24 mouse cellular contexts compared by ENCODE assay signal in genomic region chr2:84457221-84457620, GRCm38 (mm10). TPM values are rescaled to one million over a fixed set of nuclear protein-coding genes. Genes with fewer than 3 reads are reported as not detected.
A peak's percentile ranks its signal among the peaks of the same experiment; 100 is the strongest.
DNase-seq lines count a peak whose midpoint lies in the region; ATAC-seq and TF ChIP-seq lines count a peak whose summit lies in the region.
"Had no signal": no experiment of that assay in that cellular context is flagged by ENCODE, and none has a peak within 500 bp of the region (broad histone marks: within the 10 kb centered on the region; RNA-seq: fewer than 3 reads in every experiment).

No protein-coding gene starts in this region.

- ATAC-seq in heart, embryonic 13.5 days (ENCODE audit: extremely low read depth, insufficient number of reproducible peaks, low FRiP score, low TSS enrichment), result no peak
- no peak for ATAC-seq in heart, embryonic 11.5 days (replicated peaks; ENCODE audit: insufficient number of reproducible peaks, low FRiP score, low TSS enrichment)
- peak; percentile 65 for ATAC-seq in liver, embryonic 13.5 days (ENCODE audit: low read depth)
- no peak for ATAC-seq in liver, embryonic 11.5 days (replicated peaks; ENCODE audit: low FRiP score)
- ATAC-seq: CD4-positive, CD25-positive, alpha-beta regulatory T cell, adult 4 months; forebrain, embryonic 14.5 days; forebrain, embryonic 16.5 days had no signal

- H3K36me3 ChIP-seq in heart, embryonic 13.5 days, result 0 out of 2 replicates have a peak, but pooled peaks cover 16% of the 10 kb centered on the region
- no peaks in the 10 kb centered on the region for H3K36me3 ChIP-seq in heart, embryonic 11.5 days (ENCODE audit: control insufficient read depth, insufficient read depth, low read length)
- no peaks in the 10 kb centered on the region; the same call in 1 of the 2 replicates for H3K36me3 ChIP-seq in liver, embryonic 13.5 days
- no peaks in the 10 kb centered on the region for H3K36me3 ChIP-seq in liver, embryonic 11.5 days (ENCODE audit: control insufficient read depth, insufficient read depth, low read length)
- H3K36me3 ChIP-seq in MEL (ENCODE audit: control insufficient read depth in 1 of 2, insufficient read depth in 2 of 2, low read length in 2 of 2), result no peaks in the 10 kb centered on the region
- H3K36me3 ChIP-seq: embryonic facial prominence, embryonic 10.5 days; embryonic facial prominence, embryonic 12.5 days had no signal

- H3K27ac ChIP-seq in heart, embryonic 13.5 days (replicated peaks), result peak overlapping the region; percentile 28; the same call in 1 of the 2 replicates
- no peak overlapping the region for H3K27ac ChIP-seq in heart, embryonic 11.5 days (ENCODE audit: low read depth, low read length)
- H3K27ac ChIP-seq in liver, embryonic 13.5 days, result no peak overlapping the region
- H3K27ac ChIP-seq in liver, embryonic 11.5 days (ENCODE audit: low read depth, low read length), result no peak overlapping the region
- H3K27ac ChIP-seq in MEL (ENCODE audit: control insufficient read depth, low read depth, low read length), result no peak overlapping the region
- H3K27ac ChIP-seq: embryonic facial prominence, embryonic 10.5 days; embryonic facial prominence, embryonic 12.5 days had no signal

- H3K4me2 ChIP-seq in heart, embryonic 13.5 days, result no peak overlapping the region
- no peak overlapping the region for H3K4me2 ChIP-seq in heart, embryonic 11.5 days
- H3K4me2 ChIP-seq in liver, embryonic 13.5 days, result no peak overlapping the region
- no peak overlapping the region for H3K4me2 ChIP-seq in liver, embryonic 11.5 days
- H3K4me2 ChIP-seq: embryonic facial prominence, embryonic 12.5 days had no signal

- no peaks in the 10 kb centered on the region for H3K27me3 ChIP-seq in heart, embryonic 13.5 days (replicated peaks)
- no peaks in the 10 kb centered on the region for H3K27me3 ChIP-seq in heart, embryonic 11.5 days (ENCODE audit: control insufficient read depth, insufficient read depth, low read length)
- no peaks in the 10 kb centered on the region for H3K27me3 ChIP-seq in liver, embryonic 13.5 days
- H3K27me3 ChIP-seq in liver, embryonic 11.5 days (replicated peaks; ENCODE audit: control insufficient read depth, insufficient read depth, low read length), result no peaks in the 10 kb centered on the region
- H3K27me3 ChIP-seq in MEL (ENCODE audit: control insufficient read depth in 1 of 2, insufficient read depth in 2 of 2, low read length in 2 of 2), result peaks cover 2 to 7% of the 10 kb centered on the region in 2 experiments; a peak in 2 of 4 replicates
- H3K27me3 ChIP-seq: CH12.LX; embryonic facial prominence, embryonic 12.5 days had no signal

- intact Hi-C loops in heart, postnatal 25 days (cut with DNase I), result loop anchor here (5.0 to 10.0 kb wide), 2 partner anchors 145 to 338 kb away; partner anchors contain the start of gene Ube2l6

- no peak for TF ChIP-seq POLR2A in MEL (IDR thresholded peaks at IDR 0.05; ENCODE audit: control insufficient read depth in 1 of 2, insufficient read depth in 1 of 2, low read depth in 1 of 2, low read length in 2 of 2, poor library complexity in 1 of 2)

- H3K79me2 ChIP-seq in MEL (ENCODE audit: control insufficient read depth, insufficient read depth, low read length, poor library complexity), result no peaks in the 10 kb centered on the region

- TF ChIP-seq EP300 in MEL (IDR thresholded peaks at IDR 0.05; ENCODE audit: low read depth in 1 of 2, low read length in 2 of 2), result no peak

- no peak overlapping the region for H3K9ac ChIP-seq in heart, embryonic 13.5 days
- H3K9ac ChIP-seq in heart, embryonic 11.5 days (ENCODE audit: low read depth, low read length), result no peak overlapping the region
- no peak overlapping the region for H3K9ac ChIP-seq in liver, embryonic 13.5 days
- H3K9ac ChIP-seq in liver, embryonic 11.5 days (ENCODE audit: low read depth, low read length), result no peak overlapping the region
- H3K9ac ChIP-seq in MEL (ENCODE audit: control insufficient read depth, low read depth, low read length, poor library complexity, severe bottlenecking), result no peak overlapping the region
- H3K9ac ChIP-seq: embryonic facial prominence, embryonic 12.5 days had no signal

- WGBS in heart, embryonic 13.5 days, result 37% methylated on average over 6 of the region's 6 CpGs
- 47% methylated on average over 6 of the region's 6 CpGs for WGBS in heart, embryonic 11.5 days (ENCODE audit: insufficient replicate concordance)
- 30% methylated on average over 6 of the region's 6 CpGs for WGBS in liver, embryonic 13.5 days (ENCODE audit: insufficient replicate concordance)
- WGBS in liver, embryonic 11.5 days, result 51% methylated on average over 6 of the region's 6 CpGs

- H3K4me1 ChIP-seq in heart, embryonic 13.5 days, result peaks cover 20% of the 10 kb centered on the region
- peaks cover 6% of the 10 kb centered on the region; the same call in 1 of the 2 replicates for H3K4me1 ChIP-seq in heart, embryonic 11.5 days (ENCODE audit: control insufficient read depth, insufficient read depth, low read length)
- H3K4me1 ChIP-seq in liver, embryonic 13.5 days (replicated peaks), result peaks cover 22% of the 10 kb centered on the region
- peaks cover 4% of the 10 kb centered on the region for H3K4me1 ChIP-seq in liver, embryonic 11.5 days (replicated peaks; ENCODE audit: control insufficient read depth, insufficient read depth, low read length)
- H3K4me1 ChIP-seq in MEL (ENCODE audit: control insufficient read depth in 1 of 2, insufficient read depth in 2 of 2, low read length in 2 of 2), result no peaks in the 10 kb centered on the region
- H3K4me1 ChIP-seq: embryonic facial prominence, embryonic 12.5 days had no signal

- TF ChIP-seq RAD21 in MEL (IDR thresholded peaks at IDR 0.05; ENCODE audit: low read depth, low read length), result no peak

- TF ChIP-seq CTCF in MEL (IDR thresholded peaks at IDR 0.05 in 2 of 3, conservative IDR thresholded peaks at IDR 0.05 in 1 of 3; ENCODE audit: control insufficient read depth in 1 of 3, insufficient read depth in 1 of 3, low read depth in 2 of 3, low read length in 3 of 3, poor library complexity in 1 of 3, severe bottlenecking in 1 of 3), result no peak

- H3K9me3 ChIP-seq in heart, embryonic 13.5 days, result no peaks in the 10 kb centered on the region
- no peaks in the 10 kb centered on the region for H3K9me3 ChIP-seq in heart, embryonic 11.5 days (replicated peaks; ENCODE audit: control insufficient read depth, low read length)
- H3K9me3 ChIP-seq in liver, embryonic 13.5 days (replicated peaks), result no peaks in the 10 kb centered on the region
- no peaks in the 10 kb centered on the region for H3K9me3 ChIP-seq in liver, embryonic 11.5 days (ENCODE audit: control insufficient read depth, low read length)
- no peaks in the 10 kb centered on the region for H3K9me3 ChIP-seq in MEL (replicated peaks; ENCODE audit: insufficient read depth, low read length)
- H3K9me3 ChIP-seq: embryonic facial prominence, embryonic 10.5 days; embryonic facial prominence, embryonic 12.5 days; G1E had no signal

- peak; percentile 46 for DNase-seq in heart, adult 11 months
- no peak for DNase-seq in heart, postnatal 25 days (ENCODE audit: low spot score)
- DNase-seq in liver, embryonic 13.5 days, result no peak
- no peak for DNase-seq in liver, embryonic 11.5 days (ENCODE audit: low spot score)
- peak; percentile 9 for DNase-seq in MEL (ENCODE audit: low read depth, low spot score)
- DNase-seq in cerebellum, adult 18-20 months, result no peak
- DNase-seq: adrenal gland, adult 2 months; adrenal gland, postnatal 10 days; adrenal gland, postnatal 25 days; B cell, adult 2 months; cerebellum, adult 11 months; cerebellum, adult 2 months; cerebellum, adult 9-10 months; cerebellum, postnatal 10 days; cerebellum, postnatal 25 days had no signal

- no peak overlapping the region for H3K4me3 ChIP-seq in heart, embryonic 13.5 days
- no peak overlapping the region for H3K4me3 ChIP-seq in heart, embryonic 11.5 days (ENCODE audit: low read depth, low read length)
- H3K4me3 ChIP-seq in liver, embryonic 13.5 days (replicated peaks), result no peak overlapping the region
- no peak overlapping the region for H3K4me3 ChIP-seq in liver, embryonic 11.5 days (ENCODE audit: low read depth, low read length)
- H3K4me3 ChIP-seq in MEL (ENCODE audit: control insufficient read depth in 1 of 2, insufficient read depth in 1 of 2, low read depth in 2 of 2, low read length in 2 of 2), result no peak overlapping the region
- H3K4me3 ChIP-seq: embryonic facial prominence, embryonic 10.5 days; embryonic facial prominence, embryonic 12.5 days had no signal

TF ChIP-seq in MEL, 35 proteins besides CTCF, POLR2A, EP300 and RAD21:
- TF ChIP-seq TAL1 (IDR thresholded peaks at IDR 0.05; ENCODE audit: low read length) (no peak), MYC (IDR thresholded peaks at IDR 0.05; ENCODE audit: low read depth, low read length) (no peak), USF2 (IDR thresholded peaks at IDR 0.05; ENCODE audit: borderline replicate concordance in 1 of 2, insufficient read depth in 1 of 2, low read depth in 1 of 2, low read length in 2 of 2) (no peak), MAZ (IDR thresholded peaks at IDR 0.05; ENCODE audit: low read depth, low read length) (no peak), ZC3H11A (IDR thresholded peaks at IDR 0.05; ENCODE audit: low read depth, low read length) (no peak), SMC3 (IDR thresholded peaks at IDR 0.05; ENCODE audit: low read depth, low read length) (no peak), MXI1 (IDR thresholded peaks at IDR 0.05; ENCODE audit: low read depth, low read length) (no peak)

RNA-seq across cellular contexts. Expression of gene Tfpi, which starts 19.4 kb away (rescaled TPM):
- 10 to 100 TPM; 51.3 to 57.6 TPM for total RNA-seq in heart, postnatal 25 days (2021)
- polyA plus RNA-seq in heart, embryonic 13.5 days (2015; fragmentation: Nextera tagmentation; extraction: Ambion mirVana), result 72.0 and 80.3 TPM in 2 replicates
- 76.3 and 83.8 TPM in 2 replicates for polyA plus RNA-seq in heart, embryonic 11.5 days (2014; fragmentation: Nextera tagmentation; extraction: Ambion mirVana)
- 23.0 and 28.3 TPM in 2 replicates for polyA plus RNA-seq in liver, embryonic 13.5 days (2015; fragmentation: Nextera tagmentation; extraction: Ambion mirVana)
- polyA plus RNA-seq in liver, embryonic 11.5 days (2014; fragmentation: Nextera tagmentation; extraction: Ambion mirVana), result 40.9 and 41.9 TPM in 2 replicates
- total RNA-seq in MEL (2012; rRNA removed), result 0.82 and 1.1 TPM in 2 replicates
- polyA plus RNA-seq in MEL (2012; ENCODE audit: insufficient read depth in 1 of 2, insufficient read length in 2 of 2, low read depth in 1 of 2, low replicate concordance in 2 of 2, missing spikeins in 1 of 2), result 1 to 10 TPM in 1 of 2 experiments, not detected in 1; 2.5 TPM

RNA-seq across cellular contexts. Expression of gene Calcrl, which starts 32.0 kb away (rescaled TPM):
- total RNA-seq in heart, postnatal 25 days (2021), result 10 to 100 TPM; 32.3 to 41.2 TPM
- 38.6 and 39.2 TPM in 2 replicates for polyA plus RNA-seq in heart, embryonic 13.5 days (2015; fragmentation: Nextera tagmentation; extraction: Ambion mirVana)
- polyA plus RNA-seq in heart, embryonic 11.5 days (2014; fragmentation: Nextera tagmentation; extraction: Ambion mirVana), result 59.6 and 68.1 TPM in 2 replicates
- 11.5 and 18.7 TPM in 2 replicates for polyA plus RNA-seq in liver, embryonic 13.5 days (2015; fragmentation: Nextera tagmentation; extraction: Ambion mirVana)
- polyA plus RNA-seq in liver, embryonic 11.5 days (2014; fragmentation: Nextera tagmentation; extraction: Ambion mirVana), result 30.4 and 37.2 TPM in 2 replicates
- total RNA-seq in MEL (2012; rRNA removed), result not detected in 2 replicates
- polyA plus RNA-seq in MEL (2012; ENCODE audit: insufficient read depth in 1 of 2, insufficient read length in 2 of 2, low read depth in 1 of 2, low replicate concordance in 2 of 2, missing spikeins in 1 of 2), result not detected

Comparison
In these comparisons a context has a peak if more than half of its experiments do, and no peak if none do; other contexts are left out.
1. DNase-seq: peak in heart, adult 11 months (single experiment) and MEL (single experiment); none in heart, postnatal 25 days (single experiment), liver, embryonic 13.5 days (single experiment), liver, embryonic 11.5 days (single experiment) and cerebellum, adult 18-20 months (0 of 2).
2. RNA of gene Calcrl, which starts 32.0 kb away (polyA plus RNA-seq): 59.6 to 68.1 TPM in heart, embryonic 11.5 days, 38.6 to 39.2 TPM in heart, embryonic 13.5 days, 30.4 to 37.2 TPM in liver, embryonic 11.5 days and 11.5 to 18.7 TPM in liver, embryonic 13.5 days; not detected in MEL; every median in the first group is over 10 times any median in the second.